Mouse (Mus musculus): ENCODE data around the gene C2cd2. TPM values are rescaled to one million over a fixed set of nuclear protein-coding genes. Genes with fewer than 3 reads are reported as not detected.

Gene C2cd2
- polyA plus RNA-seq, 1 experiment from 2014 or later = 18.4 TPM

DNA sequence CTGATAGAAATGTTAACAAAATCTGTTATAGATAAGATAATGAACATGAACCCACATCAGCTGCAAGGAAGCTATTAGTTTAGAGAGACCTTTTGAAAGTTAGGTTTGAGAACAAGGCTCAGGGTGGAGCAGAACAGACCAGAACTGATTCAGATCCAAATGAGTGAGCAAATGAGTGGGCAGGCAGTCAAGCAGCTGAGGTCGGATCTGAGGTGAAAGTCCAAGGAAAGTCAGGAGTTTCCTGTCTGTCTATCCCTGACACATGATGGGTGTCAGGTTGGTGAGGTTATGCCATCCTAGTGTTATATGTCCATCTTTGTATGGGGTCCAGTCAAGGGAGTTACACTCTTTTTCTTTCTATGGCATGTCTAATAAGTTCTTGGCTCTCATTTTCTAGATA, 32.9 kb downstream of the C2cd2 start:
- no peak overlapping the region for H3K4me3 ChIP-seq
- H3K27me3 ChIP-seq (ENCODE audit: insufficient read depth, poor library complexity, severe bottlenecking) = no peaks in the 10 kb centered on the region
- no peak for DNase-seq (ENCODE audit: low spot score)
- H3K36me3 ChIP-seq = no peaks in the 10 kb centered on the region
- 0 out of 2 replicates have a peak, but pooled peaks cover 7% of the 10 kb centered on the region for H3K4me1 ChIP-seq
- WGBS = 56% methylated on average over 1 of the region's 1 CpGs
- H3K27ac ChIP-seq = no peak overlapping the region
- no peaks in the 10 kb centered on the region for H3K9me3 ChIP-seq

GRCm38 (mm10) chr16:97927331-97927938, 35.0 kb downstream of the C2cd2 start:
- Histone ChIP-seq H3K27ac (no peak overlapping the region), H3K9me3 (no peaks in the 10 kb centered on the region), H3K27me3 (ENCODE audit: insufficient read depth, poor library complexity, severe bottlenecking) (no peaks in the 10 kb centered on the region), H3K4me1 (0 out of 2 replicates have a peak, but pooled peaks cover 13% of the 10 kb centered on the region), H3K36me3 (no peaks in the 10 kb centered on the region), H3K4me3 (no peak overlapping the region)
- 83% methylated on average over 3 of the region's 3 CpGs for WGBS
- no peak for DNase-seq (ENCODE audit: low spot score)

GRCm38 (mm10) chr16:97926381-97926780, 36.0 kb downstream of the C2cd2 start:
- Histone ChIP-seq H3K27me3 (ENCODE audit: insufficient read depth, poor library complexity, severe bottlenecking) (no peaks in the 10 kb centered on the region), H3K4me1 (peaks cover 17% of the 10 kb centered on the region), H3K4me3 (no peak overlapping the region), H3K36me3 (no peaks in the 10 kb centered on the region), H3K9me3 (no peaks in the 10 kb centered on the region), H3K27ac (no peak overlapping the region)
- 75% methylated on average over 9 of the region's 9 CpGs for WGBS
- peak; percentile 55 for DNase-seq (ENCODE audit: low spot score)

DNA sequence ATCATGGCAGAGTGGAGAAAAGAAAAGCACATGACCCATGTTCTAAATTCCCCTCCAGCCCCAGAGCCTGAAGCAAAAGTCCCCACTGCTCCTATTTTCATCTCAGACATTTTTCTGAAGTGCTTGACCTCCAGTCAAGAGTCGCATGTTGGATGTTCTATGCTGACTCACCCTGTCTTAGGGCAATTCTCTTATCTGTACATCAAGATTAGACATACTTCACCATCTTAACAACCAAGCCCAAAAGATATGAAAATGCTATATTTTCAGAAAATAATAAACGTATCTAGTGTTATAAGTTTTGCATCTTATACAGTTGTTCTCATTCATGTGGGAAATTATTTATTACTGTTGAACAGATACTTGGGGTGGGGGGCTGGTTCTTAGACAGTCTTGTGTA, 36.6 kb downstream of the C2cd2 start:
- Histone ChIP-seq H3K4me3 (no peak overlapping the region), H3K9me3 (no peaks in the 10 kb centered on the region), H3K27ac (no peak overlapping the region), H3K4me1 (peaks cover 15% of the 10 kb centered on the region), H3K36me3 (no peaks in the 10 kb centered on the region), H3K27me3 (ENCODE audit: insufficient read depth, poor library complexity, severe bottlenecking) (no peaks in the 10 kb centered on the region)
- 70% methylated on average over 2 of the region's 2 CpGs for WGBS
- no peak for DNase-seq (ENCODE audit: low spot score)

DNA sequence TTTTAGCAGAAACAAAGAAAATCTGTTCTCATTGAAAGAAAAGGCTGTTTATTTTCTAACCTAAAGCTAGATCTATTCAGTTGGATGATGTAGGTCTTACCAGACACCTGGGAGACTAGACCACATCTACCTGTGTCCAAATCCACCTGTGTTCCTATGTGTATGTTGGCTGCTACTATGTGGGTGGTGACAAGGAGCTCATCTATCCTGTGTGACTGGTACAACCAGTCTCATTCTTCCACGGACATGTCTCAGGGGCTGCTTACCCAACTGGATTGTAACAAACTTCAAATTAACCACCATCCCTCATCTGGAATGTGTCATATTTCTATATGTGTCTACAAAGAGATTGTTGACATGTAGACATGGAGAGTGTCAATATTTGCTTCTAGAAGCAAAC, 38.7 kb downstream of the C2cd2 start:
- Histone ChIP-seq H3K9me3 (no peaks in the 10 kb centered on the region), H3K27ac (no peak overlapping the region), H3K4me3 (no peak overlapping the region), H3K36me3 (no peaks in the 10 kb centered on the region), H3K4me1 (peaks cover 21% of the 10 kb centered on the region), H3K27me3 (ENCODE audit: insufficient read depth, poor library complexity, severe bottlenecking) (no peaks in the 10 kb centered on the region)
- DNase-seq (ENCODE audit: low spot score) = no peak
- WGBS = 67% methylated on average over 1 of the region's 1 CpGs

- H3K36me3 ChIP-seq = no peaks in the 10 kb centered on the region
- H3K27me3 ChIP-seq (ENCODE audit: insufficient read depth, poor library complexity, severe bottlenecking) = no peaks in the 10 kb centered on the region
- peaks cover 21% of the 10 kb centered on the region for H3K4me1 ChIP-seq
- H3K27ac ChIP-seq = peak overlapping the region; percentile 94
- H3K4me3 ChIP-seq = peak overlapping the region; percentile 90
- H3K9me3 ChIP-seq = no peaks in the 10 kb centered on the region
- DNase-seq (ENCODE audit: low spot score) = no peak
- 1% methylated on average over 9 of the region's 9 CpGs for WGBS
Observed at GRCm38 (mm10) chr16:97922779-97923126, 39.6 kb downstream of the C2cd2 start.

- H3K4me3 ChIP-seq = peak overlapping the region; percentile 90
- H3K27ac ChIP-seq = peak overlapping the region; percentile 94
- no peaks in the 10 kb centered on the region for H3K36me3 ChIP-seq
- peaks cover 21% of the 10 kb centered on the region for H3K4me1 ChIP-seq
- no peaks in the 10 kb centered on the region for H3K9me3 ChIP-seq
- WGBS = under 1% methylated on average over 75 of the region's 75 CpGs
- H3K27me3 ChIP-seq (ENCODE audit: insufficient read depth, poor library complexity, severe bottlenecking) = no peaks in the 10 kb centered on the region
- DNase-seq (ENCODE audit: low spot score) = peak; percentile 92
Observed at GRCm38 (mm10) chr16:97921961-97922778, 40.2 kb downstream of the C2cd2 start.

GRCm38 (mm10) chr16:97920621-97921020, 41.8 kb downstream of the C2cd2 start:
- H3K27ac ChIP-seq = no peak overlapping the region
- DNase-seq (ENCODE audit: low spot score) = no peak
- H3K36me3 ChIP-seq = no peaks in the 10 kb centered on the region
- 100% methylated on average over 1 of the region's 1 CpGs for WGBS
- no peaks in the 10 kb centered on the region for H3K9me3 ChIP-seq
- H3K27me3 ChIP-seq (ENCODE audit: insufficient read depth, poor library complexity, severe bottlenecking) = no peaks in the 10 kb centered on the region
- peaks cover 21% of the 10 kb centered on the region for H3K4me1 ChIP-seq
- no peak overlapping the region for H3K4me3 ChIP-seq

DNA sequence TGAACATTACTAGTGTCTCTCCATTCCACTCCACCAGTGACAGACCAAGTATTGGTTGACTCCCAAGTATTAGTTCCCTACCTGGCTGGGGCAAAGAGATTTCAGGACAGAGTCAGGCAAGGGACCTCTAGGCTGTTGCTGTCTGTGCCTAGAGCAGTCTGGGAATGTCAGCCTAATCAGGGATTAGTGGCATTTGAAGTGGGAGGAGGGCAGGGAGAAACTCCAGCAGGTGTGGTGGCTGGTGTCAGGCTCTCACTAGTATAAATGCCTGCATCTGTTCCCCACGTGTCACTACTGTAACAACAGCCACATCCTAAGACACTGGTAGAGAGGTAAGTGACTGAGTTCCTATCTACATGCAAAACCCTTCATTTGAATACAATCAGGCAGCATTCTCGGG, 42.6 kb downstream of the C2cd2 start:
- no peak overlapping the region for H3K4me3 ChIP-seq
- no peaks in the 10 kb centered on the region for H3K27me3 ChIP-seq (ENCODE audit: insufficient read depth, poor library complexity, severe bottlenecking)
- DNase-seq (ENCODE audit: low spot score) = no peak
- no peaks in the 10 kb centered on the region for H3K36me3 ChIP-seq
- no peak overlapping the region for H3K27ac ChIP-seq
- peaks cover 21% of the 10 kb centered on the region for H3K4me1 ChIP-seq
- no peaks in the 10 kb centered on the region for H3K9me3 ChIP-seq
- WGBS = 29% methylated on average over 2 of the region's 2 CpGs

GRCm38 (mm10) chr16:97912873-97913272, 49.5 kb downstream of the C2cd2 start:
- no peaks in the 10 kb centered on the region for H3K9me3 ChIP-seq
- no peak overlapping the region for H3K4me3 ChIP-seq
- no peaks in the 10 kb centered on the region for H3K4me1 ChIP-seq
- H3K27ac ChIP-seq = no peak overlapping the region
- DNase-seq (ENCODE audit: low spot score) = no peak
- peaks cover 4% of the 10 kb centered on the region; the same call in 1 of the 2 replicates for H3K36me3 ChIP-seq
- no peaks in the 10 kb centered on the region for H3K27me3 ChIP-seq (ENCODE audit: insufficient read depth, poor library complexity, severe bottlenecking)

GRCm38 (mm10) chr16:97909356-97909755, 53.0 kb downstream of the C2cd2 start:
- H3K36me3 ChIP-seq = peaks cover 4% of the 10 kb centered on the region; the same call in 1 of the 2 replicates
- WGBS = 84% methylated on average over 1 of the region's 1 CpGs
- H3K4me1 ChIP-seq = peaks cover 4% of the 10 kb centered on the region; the same call in 1 of the 2 replicates

DNA sequence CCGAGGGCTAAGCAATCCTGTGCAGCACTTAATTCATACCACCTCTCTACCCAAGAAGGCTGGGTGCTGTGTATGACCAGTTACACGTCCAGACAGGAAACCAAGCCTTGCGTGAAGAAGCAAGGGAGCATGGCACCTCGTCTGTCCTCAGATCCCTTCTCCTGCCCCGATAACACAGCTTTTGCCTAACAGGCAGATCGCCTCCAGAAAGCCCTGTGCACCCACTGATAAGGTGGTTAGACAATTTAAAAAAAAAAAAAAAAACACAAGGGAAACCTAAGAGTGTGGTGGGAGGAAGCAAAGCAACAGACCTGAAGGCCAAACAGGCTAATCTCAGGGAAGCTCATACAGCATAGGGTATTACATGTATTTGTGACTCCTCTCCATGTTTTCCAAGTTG, 54.9 kb downstream of the C2cd2 start:
- H3K4me1 ChIP-seq = peaks cover 4% of the 10 kb centered on the region; the same call in 1 of the 2 replicates
- no peaks in the 10 kb centered on the region for H3K9me3 ChIP-seq
- no peak overlapping the region for H3K4me3 ChIP-seq
- peak; percentile 58 for DNase-seq (ENCODE audit: low spot score)
- no peaks in the 10 kb centered on the region for H3K27me3 ChIP-seq (ENCODE audit: insufficient read depth, poor library complexity, severe bottlenecking)
- WGBS = 56% methylated on average over 6 of the region's 6 CpGs
- H3K27ac ChIP-seq = no peak overlapping the region
- H3K36me3 ChIP-seq = peaks cover 4% of the 10 kb centered on the region; the same call in 1 of the 2 replicates

More at GRCm38 (mm10) chr16:97909356-97909755, 53.0 kb downstream of the C2cd2 start:
- DNase-seq (ENCODE audit: low spot score) = no peak
- no peaks in the 10 kb centered on the region for H3K27me3 ChIP-seq (ENCODE audit: insufficient read depth, poor library complexity, severe bottlenecking)
- no peaks in the 10 kb centered on the region for H3K9me3 ChIP-seq
- no peak overlapping the region for H3K4me3 ChIP-seq
- H3K27ac ChIP-seq = no peak overlapping the region

GRCm38 (mm10) chr16:97906337-97906736, 56.1 kb downstream of the C2cd2 start:
- Histone ChIP-seq H3K4me1 (peaks cover 4% of the 10 kb centered on the region; the same call in 1 of the 2 replicates), H3K27me3 (ENCODE audit: insufficient read depth, poor library complexity, severe bottlenecking) (no peaks in the 10 kb centered on the region), H3K4me3 (no peak overlapping the region), H3K27ac (no peak overlapping the region), H3K36me3 (peaks cover 4% of the 10 kb centered on the region; the same call in 1 of the 2 replicates), H3K9me3 (no peaks in the 10 kb centered on the region)
- no peak for DNase-seq (ENCODE audit: low spot score)

Data from heart, embryonic 10.5 days (tissue).